Mouse (Mus musculus): ENCODE measurements around the gene Hist1h2bf. TPM values are rescaled to one million over a fixed set of nuclear protein-coding genes. Genes with fewer than 3 reads are reported as not detected.
"Not testable (repeated sequence)": the region's sequence is repeated elsewhere in the genome, so short reads cannot be mapped to it uniquely, and the experiment has no call there.

Hist1h2bf gene
- polyA plus RNA-seq, 1 experiment from 2014 or later: 1.3 TPM

GRCm38 (mm10) chr13:23592614-23593013 lies 18.6 kb upstream of the Hist1h2bf start:
- Histone ChIP-seq H3K27ac (ENCODE audit: low read depth, low read length) (peak overlapping the region; percentile 71), H3K9ac (ENCODE audit: low read depth, low read length) (no peak overlapping the region), H3K4me1 (replicated peaks; ENCODE audit: control insufficient read depth, insufficient read depth, low read length) (0 out of 2 replicates have a peak, but pooled peaks cover 10% of the 10 kb centered on the region), H3K9me3 (ENCODE audit: control insufficient read depth) (no peaks in the 10 kb centered on the region), H3K4me3 (ENCODE audit: low read depth, low read length) (no peak overlapping the region), H3K36me3 (ENCODE audit: control insufficient read depth, insufficient read depth) (no peaks in the 10 kb centered on the region), H3K27me3 (replicated peaks; ENCODE audit: control insufficient read depth, insufficient read depth, low read length) (no peaks in the 10 kb centered on the region), H3K4me2 (replicated peaks; ENCODE audit: low read depth) (no peak overlapping the region)
- WGBS: 78% methylated on average over 7 of the region's 7 CpGs
- TF ChIP-seq CTCF (IDR thresholded peaks at IDR 0.05; ENCODE audit: low read depth): no peak
- ATAC-seq: no peak

- ATAC-seq; H3K4me2 ChIP-seq (replicated peaks; ENCODE audit: low read depth); H3K9ac ChIP-seq (ENCODE audit: low read depth, low read length); H3K9me3 ChIP-seq (ENCODE audit: control insufficient read depth); H3K27ac ChIP-seq (ENCODE audit: low read depth, low read length); H3K36me3 ChIP-seq (ENCODE audit: control insufficient read depth, insufficient read depth); H3K4me3 ChIP-seq (ENCODE audit: low read depth, low read length); H3K4me1 ChIP-seq (replicated peaks; ENCODE audit: control insufficient read depth, insufficient read depth, low read length); H3K27me3 ChIP-seq (replicated peaks; ENCODE audit: control insufficient read depth, insufficient read depth, low read length): not testable (repeated sequence)
- 81% methylated on average over 7 of the region's 7 CpGs for WGBS
Observed at GRCm38 (mm10) chr13:23591886-23592285, 17.9 kb upstream of the Hist1h2bf start.

GRCm38 (mm10) chr13:23591206-23591605 lies 17.2 kb upstream of the Hist1h2bf start:
- Histone ChIP-seq H3K36me3 (ENCODE audit: control insufficient read depth, insufficient read depth) (no peaks in the 10 kb centered on the region), H3K27me3 (replicated peaks; ENCODE audit: control insufficient read depth, insufficient read depth, low read length) (no peaks in the 10 kb centered on the region), H3K4me1 (replicated peaks; ENCODE audit: control insufficient read depth, insufficient read depth, low read length) (0 out of 2 replicates have a peak, but pooled peaks cover 10% of the 10 kb centered on the region), H3K9ac (ENCODE audit: low read depth, low read length) (no peak overlapping the region), H3K4me3 (ENCODE audit: low read depth, low read length) (no peak overlapping the region), H3K27ac (ENCODE audit: low read depth, low read length) (no peak overlapping the region), H3K9me3 (ENCODE audit: control insufficient read depth) (no peaks in the 10 kb centered on the region), H3K4me2 (replicated peaks; ENCODE audit: low read depth) (no peak overlapping the region)
- 94% methylated on average over 7 of the region's 7 CpGs for WGBS
- TF ChIP-seq CTCF (IDR thresholded peaks at IDR 0.05; ENCODE audit: low read depth): no peak
- no peak for ATAC-seq

GRCm38 (mm10) chr13:23586940-23587225 lies 12.9 kb upstream of the Hist1h2bf start:
- H3K9me3 ChIP-seq (ENCODE audit: control insufficient read depth): no peaks in the 10 kb centered on the region
- no peak for ATAC-seq
- 3% methylated on average over 1 of the region's 1 CpGs for WGBS
- no peaks in the 10 kb centered on the region for H3K36me3 ChIP-seq (ENCODE audit: control insufficient read depth, insufficient read depth)
- no peaks in the 10 kb centered on the region for H3K4me1 ChIP-seq (replicated peaks; ENCODE audit: control insufficient read depth, insufficient read depth, low read length)
- peak overlapping the region; percentile 54 for H3K4me3 ChIP-seq (ENCODE audit: low read depth, low read length)
- peak overlapping the region; percentile 38; the same call in 1 of the 2 replicates for H3K9ac ChIP-seq (ENCODE audit: low read depth, low read length)
- H3K27me3 ChIP-seq (replicated peaks; ENCODE audit: control insufficient read depth, insufficient read depth, low read length): no peaks in the 10 kb centered on the region
- peak overlapping the region; percentile 85 for H3K4me2 ChIP-seq (replicated peaks; ENCODE audit: low read depth)
- no peak for TF ChIP-seq CTCF (IDR thresholded peaks at IDR 0.05; ENCODE audit: low read depth)
- H3K27ac ChIP-seq (ENCODE audit: low read depth, low read length): peak overlapping the region; percentile 76

- Histone ChIP-seq H3K9ac (ENCODE audit: low read depth, low read length) (peak overlapping the region; percentile 38; the same call in 1 of the 2 replicates), H3K9me3 (ENCODE audit: control insufficient read depth) (no peaks in the 10 kb centered on the region), H3K27me3 (replicated peaks; ENCODE audit: control insufficient read depth, insufficient read depth, low read length) (no peaks in the 10 kb centered on the region), H3K4me3 (ENCODE audit: low read depth, low read length) (peak overlapping the region; percentile 54), H3K4me1 (replicated peaks; ENCODE audit: control insufficient read depth, insufficient read depth, low read length) (no peaks in the 10 kb centered on the region), H3K4me2 (replicated peaks; ENCODE audit: low read depth) (peak overlapping the region; percentile 85), H3K27ac (ENCODE audit: low read depth, low read length) (peak overlapping the region; percentile 76), H3K36me3 (ENCODE audit: control insufficient read depth, insufficient read depth) (no peaks in the 10 kb centered on the region)
- no peak for ATAC-seq
- 1% methylated on average over 22 of the region's 22 CpGs for WGBS
- TF ChIP-seq CTCF (IDR thresholded peaks at IDR 0.05; ENCODE audit: low read depth): no peak
Observed at GRCm38 (mm10) chr13:23586099-23586939, 12.3 kb upstream of the Hist1h2bf start.

- not testable (repeated sequence) for H3K9me3 ChIP-seq (ENCODE audit: control insufficient read depth); H3K4me1 ChIP-seq (replicated peaks; ENCODE audit: control insufficient read depth, insufficient read depth, low read length); H3K27me3 ChIP-seq (replicated peaks; ENCODE audit: control insufficient read depth, insufficient read depth, low read length); H3K36me3 ChIP-seq (ENCODE audit: control insufficient read depth, insufficient read depth)
- Histone ChIP-seq H3K9ac (ENCODE audit: low read depth, low read length) (peak overlapping the region; percentile 61), H3K4me2 (replicated peaks; ENCODE audit: low read depth) (peak overlapping the region; percentile 85), H3K4me3 (ENCODE audit: low read depth, low read length) (peak overlapping the region; percentile 54), H3K27ac (ENCODE audit: low read depth, low read length) (peak overlapping the region; percentile 95)
- WGBS: 0% methylated on average over 24 of the region's 36 CpGs
- peak; percentile 82 for ATAC-seq
Observed at GRCm38 (mm10) chr13:23585442-23586098, 11.6 kb upstream of the Hist1h2bf start.
